Mouse (Mus musculus) cerebellum, postnatal 4 days (tissue): ENCODE results near the gene Slc4a2.

ENCODE experiments used
- DNase-seq, 2 experiments: peaks; one replicate each; pipeline ENCODE4 v3.0.0; 2022; ENCODE audit warnings: low spot score in 2 of 2, mixed read lengths in 1 of 2

Gene Slc4a2

DNA sequence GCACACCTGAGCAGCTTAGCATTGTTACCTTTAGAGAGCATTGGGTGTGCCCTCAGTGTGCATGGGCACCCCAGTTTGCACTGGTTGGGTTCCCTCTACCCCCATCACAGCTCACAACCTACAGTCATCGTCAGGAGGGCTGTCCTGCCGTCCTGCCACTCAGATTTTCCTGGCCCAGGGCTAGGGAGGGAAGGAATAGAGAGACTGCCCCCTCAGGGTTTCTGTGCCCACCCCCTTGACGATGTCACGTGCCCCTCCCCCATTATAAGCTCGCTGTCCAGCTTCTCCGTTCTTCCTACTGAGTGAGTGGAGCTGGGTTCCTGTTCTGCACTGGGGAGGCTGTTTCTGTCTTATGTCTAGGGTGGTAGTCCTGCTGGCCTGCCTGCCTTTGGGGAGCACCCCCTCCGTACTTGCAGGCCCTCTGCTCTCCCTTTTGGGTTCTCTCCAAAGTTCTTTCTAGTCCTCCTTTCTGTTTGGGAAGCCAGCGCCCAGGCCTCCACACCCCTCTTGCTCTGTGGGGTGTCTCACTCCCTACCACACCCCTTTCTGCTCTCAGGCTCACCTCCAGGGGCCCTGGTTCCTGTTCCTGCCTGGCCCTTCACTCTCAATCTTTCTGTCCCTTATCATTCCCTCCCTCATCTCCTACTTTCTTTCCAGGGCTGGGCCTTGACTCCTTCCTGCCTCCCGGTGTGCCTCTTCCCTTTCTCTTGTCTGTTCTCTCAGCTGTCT, 3.1 kb downstream of the Slc4a2 start:
- DNase-seq, result no peak

DNA sequence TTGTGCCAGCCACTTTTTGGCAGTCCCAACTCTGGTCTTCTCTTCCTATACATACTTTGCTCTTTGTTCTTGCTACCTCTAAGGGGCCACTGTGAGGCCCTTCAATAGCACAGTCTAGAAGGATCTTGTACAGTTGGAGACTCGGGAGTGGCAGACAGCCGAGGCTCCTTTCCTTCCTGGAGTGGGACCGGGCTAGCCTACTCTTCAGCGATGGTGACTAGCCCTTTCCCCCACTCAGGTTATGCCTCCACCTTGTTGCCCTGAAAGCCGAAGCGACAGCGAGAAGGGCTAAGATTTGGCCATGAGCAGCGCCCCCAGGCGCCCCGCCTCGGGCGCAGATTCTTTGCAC, 3.6 kb downstream of the Slc4a2 start:
- no peak for DNase-seq

DNA sequence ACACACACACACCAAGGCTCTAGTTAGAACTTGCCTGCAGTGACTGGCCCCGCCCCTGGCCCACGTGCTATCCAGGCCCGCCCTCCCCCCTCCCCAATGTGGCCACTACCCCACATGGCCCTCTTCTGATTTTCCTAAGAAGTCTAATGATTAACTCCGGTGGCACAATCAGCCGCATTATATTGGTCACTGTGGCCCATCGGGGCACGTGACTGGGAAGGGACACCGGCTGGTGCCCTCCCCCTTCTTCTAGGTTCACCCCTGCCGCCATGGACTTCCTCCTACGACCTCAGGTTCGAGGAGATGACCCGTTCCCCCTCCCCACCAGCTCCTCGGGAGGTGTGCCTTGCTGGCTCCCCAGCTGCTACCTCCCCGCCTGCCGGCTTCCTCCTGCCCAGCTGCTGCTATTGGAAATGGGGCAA, 4.4 kb downstream of the Slc4a2 start:
- no peak for DNase-seq

DNA sequence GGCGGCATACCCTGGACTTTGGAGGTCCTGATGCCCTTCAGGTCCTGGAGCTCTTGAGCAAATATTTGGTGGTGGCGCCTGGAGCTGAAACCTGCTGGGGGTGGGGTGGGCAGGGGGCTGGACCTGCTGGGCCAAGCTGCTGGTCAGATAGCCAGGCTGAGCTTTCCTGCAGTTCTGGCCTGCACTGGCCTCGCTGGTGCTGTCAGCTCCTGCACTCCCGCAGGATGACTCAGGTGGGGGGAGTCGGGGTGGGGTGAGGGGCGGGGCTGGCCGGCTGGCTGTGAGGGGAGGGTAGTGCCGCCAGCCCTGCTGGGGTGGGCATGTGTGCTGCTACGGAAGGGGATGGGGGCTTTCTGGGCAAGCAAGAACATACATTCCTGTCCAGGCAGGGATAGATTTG, 5.0 kb downstream of the Slc4a2 start:
- no peak for DNase-seq

DNA sequence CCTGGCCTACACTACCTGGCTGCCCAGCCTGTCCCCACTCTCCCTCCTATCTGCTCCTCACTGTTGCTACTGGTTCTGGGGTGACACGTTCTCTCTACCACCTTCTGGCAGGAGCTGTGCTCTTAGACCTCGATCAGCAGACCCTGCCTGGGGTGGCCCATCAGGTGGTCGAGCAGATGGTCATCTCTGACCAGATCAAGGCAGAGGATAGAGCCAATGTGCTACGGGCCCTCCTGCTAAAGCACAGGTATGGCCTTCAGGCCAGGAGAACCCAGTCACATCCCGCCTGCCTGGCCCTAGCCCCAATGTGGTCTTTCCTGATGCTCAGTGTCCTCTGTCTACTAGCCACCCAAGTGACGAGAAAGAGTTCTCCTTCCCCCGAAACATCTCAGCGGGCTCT, 10.4 kb downstream of the Slc4a2 start:
- DNase-seq, result no peak

DNA sequence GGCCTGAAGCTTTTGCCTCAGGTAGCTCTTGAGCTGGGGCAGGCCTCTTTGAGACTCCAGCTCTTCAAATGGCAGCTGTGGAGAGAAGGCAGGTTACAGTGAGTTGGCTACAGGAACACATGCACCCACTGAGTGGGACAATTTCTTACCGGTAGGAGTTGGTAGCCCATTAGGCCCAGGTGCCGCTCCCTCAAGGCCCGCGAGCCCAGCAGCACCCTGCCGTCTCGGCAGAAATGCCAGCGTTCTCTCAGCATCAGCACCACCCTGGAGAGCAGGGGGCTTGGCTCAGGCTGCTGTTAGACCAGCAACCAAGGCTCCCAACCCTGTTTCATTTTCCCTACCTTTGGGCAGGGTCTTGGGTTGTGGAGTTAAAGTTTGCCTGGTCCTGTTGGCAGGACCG, 17.6 kb downstream of the Slc4a2 start:
- no peak for DNase-seq

DNA sequence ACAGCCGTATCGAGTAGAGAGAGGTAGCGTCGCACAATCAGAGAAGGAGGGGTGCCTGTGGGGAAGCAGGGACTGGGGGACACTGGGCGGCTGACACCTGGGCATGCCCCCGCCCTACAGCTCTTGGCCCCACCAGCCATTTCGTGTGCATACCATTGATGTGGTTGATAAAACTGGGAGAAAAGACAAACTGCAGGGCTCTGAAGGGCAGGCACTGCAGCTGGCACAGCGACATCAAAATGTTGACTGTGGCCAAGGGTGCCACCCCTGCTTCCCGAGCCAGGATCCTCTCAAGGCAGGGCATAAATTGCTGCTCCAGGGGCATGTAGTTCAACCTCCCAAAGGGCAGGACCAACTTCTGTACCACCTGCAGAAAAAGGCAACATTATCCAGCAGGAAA, 18.4 kb downstream of the Slc4a2 start:
- no peak for DNase-seq

DNA sequence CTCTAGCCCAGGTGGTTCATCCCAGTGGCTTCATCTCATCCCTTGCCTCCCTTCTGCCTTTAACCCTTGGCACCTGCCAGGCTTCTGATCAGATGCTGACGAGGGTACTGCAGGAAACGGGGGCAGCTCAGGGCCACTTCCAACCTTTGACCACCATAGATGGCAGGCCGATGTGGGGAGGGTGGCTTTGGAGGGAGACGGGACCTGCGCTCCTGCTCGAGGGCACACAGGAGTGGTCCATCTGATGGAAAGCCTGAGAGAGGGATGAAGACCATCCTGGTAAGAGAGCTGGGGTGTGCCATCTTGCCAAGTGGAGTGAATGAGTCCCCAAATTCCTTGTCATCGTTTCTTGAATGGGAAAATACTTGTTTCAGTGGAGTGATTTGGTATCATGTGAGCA, 19.6 kb downstream of the Slc4a2 start:
- DNase-seq, result no peak

DNA sequence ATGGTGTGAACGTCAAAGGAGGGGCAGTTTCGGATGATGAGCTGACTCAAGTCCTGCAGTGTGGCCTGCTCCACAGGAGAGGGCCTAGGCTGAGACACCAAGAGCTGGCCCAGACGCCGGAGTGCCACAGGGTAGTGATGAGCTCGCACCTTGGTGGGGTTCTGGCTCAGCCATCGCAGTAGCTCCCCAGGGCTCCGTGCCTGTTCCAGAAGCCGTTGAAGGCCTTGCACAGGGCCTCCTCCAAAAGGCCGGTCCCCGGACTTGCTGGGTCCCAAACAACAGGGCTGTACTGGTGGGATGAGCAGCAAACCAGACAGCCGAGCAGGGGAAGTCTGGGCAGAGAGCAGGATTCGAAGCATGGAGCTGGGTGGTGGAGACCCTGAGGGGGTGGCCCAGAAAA, 20.3 kb downstream of the Slc4a2 start:
- no peak for DNase-seq

DNA sequence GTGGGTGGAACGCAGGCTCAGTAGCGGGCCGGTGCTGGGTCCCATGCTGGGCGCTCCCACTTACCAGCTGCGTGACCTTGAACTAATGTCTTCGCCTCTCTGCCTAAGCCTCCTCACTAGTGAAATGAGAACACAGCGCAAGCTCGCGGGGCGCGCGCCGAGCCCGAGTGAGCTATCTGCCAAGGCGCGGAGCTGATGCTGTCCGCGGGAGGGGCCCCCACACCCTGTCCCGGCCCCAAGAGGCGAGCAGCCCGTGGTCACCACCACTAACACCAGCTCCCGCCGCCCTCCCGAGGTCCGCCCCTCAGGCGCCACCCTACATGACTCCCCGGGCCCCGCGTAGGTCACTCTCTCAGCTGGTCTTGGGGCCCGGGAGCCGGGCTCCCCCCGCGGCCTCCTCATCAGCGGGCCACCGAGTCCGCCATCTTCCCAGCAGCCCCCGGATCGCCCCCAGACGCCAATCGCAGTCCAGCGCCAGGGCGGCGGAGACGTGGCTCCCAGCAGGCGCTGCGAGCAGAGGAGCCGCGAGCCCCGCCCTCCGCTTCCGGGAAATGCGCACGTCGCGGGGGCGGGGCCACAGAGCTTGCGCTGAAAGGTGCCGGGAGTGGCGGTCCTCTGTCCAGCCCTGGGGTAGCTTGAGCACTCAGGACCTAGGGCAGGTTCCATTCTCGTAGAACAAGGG, 21.2 kb downstream of the Slc4a2 start, which contains the start of gene Fastk:
Gene Fastk (minus strand): TSS at position 542 of the 682 bp plus-strand sequence.
- peak; percentile 86 to 92 for DNase-seq

DNA sequence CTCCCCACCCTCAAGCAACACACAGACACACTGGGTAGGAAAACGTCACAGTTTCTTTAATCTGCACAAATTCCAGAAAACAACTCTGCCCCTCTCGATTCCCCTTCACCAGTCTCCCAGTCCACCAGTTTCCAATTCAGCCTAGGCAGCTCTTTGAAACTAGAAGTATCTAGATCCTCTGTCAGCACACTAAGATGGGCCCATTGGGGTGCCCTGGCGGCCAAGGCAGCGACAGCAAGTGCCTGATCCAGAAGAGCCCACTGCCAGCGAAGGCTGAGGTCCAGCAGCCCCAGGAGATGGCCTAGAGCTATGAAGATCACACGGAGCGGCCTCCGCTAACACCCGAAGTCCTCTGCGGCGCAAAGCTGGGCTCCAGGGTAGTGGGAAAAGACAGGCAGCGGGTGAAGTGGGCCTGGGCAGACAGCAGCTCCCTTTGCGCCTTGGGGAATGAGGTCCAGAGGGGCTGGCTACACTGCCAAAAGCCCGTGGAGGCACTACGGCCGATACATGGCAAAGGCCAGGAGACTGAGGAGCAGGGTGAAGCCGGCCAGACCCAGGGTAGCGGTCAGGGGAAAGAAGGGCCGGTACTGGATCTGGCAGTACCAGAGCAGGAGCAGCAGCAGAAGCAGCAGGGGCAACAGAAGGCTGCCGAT, 21.9 kb downstream of the Slc4a2 start:
- DNase-seq, result no peak

DNA sequence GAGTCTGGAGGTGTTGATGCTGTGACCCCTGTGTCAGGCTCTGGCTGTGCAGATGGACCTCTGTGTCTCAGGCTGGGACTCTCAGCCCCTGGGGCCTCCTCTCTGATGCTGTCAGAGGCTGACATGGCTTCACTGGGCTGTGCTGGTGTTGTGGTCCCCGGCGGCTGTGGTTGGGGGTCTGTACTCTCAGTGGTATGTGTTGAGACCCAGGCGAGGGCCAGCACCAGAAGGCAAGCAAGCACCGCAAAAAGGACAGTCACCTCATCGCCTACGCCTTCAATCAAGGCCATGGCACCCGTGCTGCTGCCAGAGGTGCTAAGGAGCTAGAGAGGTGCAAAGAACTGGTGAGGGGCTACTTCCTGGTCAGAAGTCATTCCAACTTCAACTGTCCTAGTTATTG, 23.0 kb downstream of the Slc4a2 start:
- DNase-seq, result no peak

DNA sequence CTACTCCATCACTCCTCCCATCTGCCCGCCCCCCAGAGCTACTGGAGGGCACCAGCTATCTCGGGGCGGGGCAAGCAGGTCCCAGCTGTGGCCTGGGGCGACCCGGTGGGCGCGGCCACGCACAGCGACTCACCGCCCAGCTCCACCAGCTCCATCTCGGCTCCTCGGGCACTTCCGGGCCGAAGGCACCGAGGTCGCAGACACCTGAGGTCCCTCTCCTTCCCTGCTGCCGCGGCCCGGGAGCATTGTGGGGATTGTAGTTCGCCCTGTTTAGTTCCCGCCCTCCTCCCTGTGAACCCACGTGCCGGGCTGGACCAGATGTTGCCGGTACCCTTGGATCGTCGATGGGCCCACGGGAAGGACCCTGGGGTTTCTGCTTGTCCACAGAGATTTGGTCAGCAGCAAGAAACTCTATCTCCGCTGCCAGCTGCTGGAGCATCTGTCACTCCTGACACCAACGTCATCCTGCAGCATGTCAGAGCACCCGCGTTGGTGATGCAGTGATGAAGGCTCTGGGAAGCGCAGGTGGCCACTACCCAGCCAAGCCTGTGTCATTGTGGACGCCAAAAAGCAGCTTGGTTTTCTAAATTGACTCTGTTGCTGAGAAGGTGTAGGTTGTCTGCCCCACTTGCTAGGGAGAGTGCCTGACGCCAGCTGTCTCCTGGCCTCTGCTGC, 24.1 kb downstream of the Slc4a2 start, which contains the start of gene Tmub1:
Gene Tmub1 (minus strand): TSS at position 231 of the 675 bp plus-strand sequence.
- DNase-seq, result peak; percentile 61 to 69

DNA sequence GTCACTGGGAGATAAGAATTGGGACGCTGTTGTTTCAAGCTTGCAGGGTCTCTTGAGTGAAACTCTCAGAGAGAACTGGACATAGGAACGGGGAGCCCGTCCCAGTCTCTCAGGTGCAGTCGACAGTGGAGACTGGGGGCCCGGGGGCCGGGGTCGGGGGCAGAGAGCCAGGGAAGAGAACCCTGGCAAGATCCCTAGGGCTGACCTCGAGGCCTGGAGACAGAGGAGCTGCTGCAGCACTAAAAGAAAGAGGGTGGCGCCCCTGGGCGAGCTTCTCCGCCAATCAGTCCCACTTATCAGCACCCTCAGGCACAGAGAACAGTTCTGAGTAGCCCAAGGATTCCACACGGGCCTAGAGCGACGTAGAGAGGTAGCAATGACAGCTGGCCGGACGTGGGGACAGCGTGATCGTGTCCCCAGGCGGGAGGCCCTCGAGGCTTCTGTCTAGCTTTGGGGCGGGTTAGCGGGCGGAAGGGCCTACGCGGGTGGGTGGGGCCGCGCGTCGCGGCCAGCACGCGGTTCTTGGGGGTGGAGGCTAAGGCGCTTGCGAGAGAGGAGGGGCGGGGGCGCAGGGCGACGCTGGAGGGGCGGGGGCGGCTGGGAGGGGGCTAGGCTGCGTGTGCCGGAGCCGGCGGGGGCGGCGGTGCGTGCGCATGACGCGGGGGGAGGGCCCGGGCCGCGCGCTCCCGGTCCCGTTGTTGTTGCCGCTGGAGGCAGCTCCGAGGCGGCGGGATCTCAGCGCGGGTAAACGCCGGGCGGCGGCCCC, 27.8 kb downstream of the Slc4a2 start:
- peak; percentile 80 to 85 for DNase-seq

DNA sequence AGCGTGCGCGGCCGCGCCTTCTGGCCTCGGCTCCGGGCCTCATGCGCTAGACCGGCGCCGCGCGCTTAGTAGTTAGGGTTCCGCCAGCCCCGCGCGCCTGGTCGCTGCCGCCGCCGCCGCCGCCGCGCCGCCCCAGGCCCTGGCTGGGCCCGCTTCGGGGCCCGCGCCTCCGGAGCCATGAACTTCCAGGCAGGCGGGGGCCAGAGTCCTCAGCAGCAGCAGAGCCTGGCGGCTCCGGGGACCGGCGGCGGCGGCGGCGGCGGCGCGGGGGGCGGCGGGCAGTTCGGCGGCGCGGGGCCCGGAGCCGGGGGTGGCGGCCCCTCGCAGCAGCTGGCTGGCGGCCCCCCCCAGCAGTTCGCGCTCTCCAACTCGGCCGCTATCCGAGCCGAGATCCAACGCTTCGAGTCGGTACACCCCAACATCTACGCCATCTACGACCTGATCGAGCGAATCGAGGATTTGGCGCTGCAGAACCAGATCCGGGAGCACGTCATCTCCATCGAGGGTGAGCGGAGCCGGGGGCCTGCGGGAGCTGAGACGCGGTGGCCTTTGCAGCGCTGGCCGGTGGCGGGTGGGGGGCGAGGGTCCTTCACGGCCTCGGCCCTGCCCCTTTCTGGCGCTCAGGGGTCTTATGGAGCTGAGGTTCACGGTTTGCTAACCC, 28.5 kb downstream of the Slc4a2 start, which contains the start of gene Agap3:
Gene Agap3 (plus strand): TSS at position 148 of the 661 bp plus-strand sequence.
- peak in 1 of 2 experiments; percentile 49 for DNase-seq

DNA sequence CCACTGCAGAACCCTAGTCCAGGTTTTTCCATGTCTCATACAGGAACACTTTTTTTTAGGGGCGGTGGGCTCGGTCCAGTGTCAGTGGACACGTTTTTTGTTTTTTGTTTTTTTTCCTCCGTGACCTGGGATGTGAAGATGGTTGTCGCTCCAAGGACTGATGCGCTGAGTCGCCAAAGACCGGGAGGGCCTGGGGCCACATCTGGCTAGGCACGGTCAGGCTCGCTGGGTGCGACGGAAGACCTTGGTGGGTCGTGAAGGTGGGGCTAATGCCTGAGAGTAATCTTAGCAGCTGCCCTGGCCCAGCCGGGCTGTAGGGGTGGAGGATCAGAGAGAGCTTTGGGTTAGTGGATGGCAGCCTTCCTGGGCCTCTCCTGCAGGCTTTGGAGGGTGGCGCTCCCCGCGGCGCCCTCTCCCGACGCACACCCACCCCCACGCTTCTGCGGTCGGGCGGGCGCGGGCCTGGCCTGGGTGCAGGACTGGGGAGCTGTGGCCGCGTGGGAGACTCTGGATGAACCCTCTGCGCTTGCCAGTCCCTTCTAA, 29.1 kb downstream of the Slc4a2 start:
- DNase-seq, result peak in 1 of 2 experiments; percentile 20

DNA sequence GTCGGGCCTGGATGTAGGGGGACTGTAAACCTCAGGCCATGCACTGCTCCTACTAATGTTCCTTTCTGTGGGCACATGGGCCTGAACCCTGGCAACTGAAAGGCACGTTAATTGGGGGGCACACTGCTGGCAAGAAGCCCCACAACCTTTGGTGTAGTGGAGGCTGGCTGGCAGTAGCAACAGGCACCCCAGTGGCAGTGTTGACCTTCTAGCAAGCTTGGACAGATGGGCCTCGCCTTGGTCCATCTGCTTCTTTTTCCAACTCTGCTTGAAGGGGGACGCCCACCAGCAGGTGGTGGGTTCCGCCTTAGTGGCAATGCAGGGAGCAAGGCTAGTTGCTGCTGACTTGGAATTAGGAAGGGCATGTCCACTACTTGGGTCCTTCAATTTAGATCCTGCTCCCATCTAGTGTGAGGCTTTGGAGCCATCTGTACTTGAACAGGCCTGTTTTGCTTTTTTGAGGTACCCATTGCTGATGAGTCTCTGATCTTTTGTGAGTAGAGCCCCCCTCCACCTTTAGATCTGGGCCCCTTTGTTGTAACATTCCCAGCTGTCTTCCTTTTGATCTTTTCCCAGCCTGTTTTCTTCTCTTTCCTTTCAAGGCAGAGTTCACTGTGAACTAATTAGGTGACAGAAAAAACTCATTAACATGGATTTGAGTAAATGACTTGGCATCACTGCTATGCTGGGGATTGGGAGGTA, 29.8 kb downstream of the Slc4a2 start:
- DNase-seq, result peak in 1 of 2 experiments; percentile 55

DNA sequence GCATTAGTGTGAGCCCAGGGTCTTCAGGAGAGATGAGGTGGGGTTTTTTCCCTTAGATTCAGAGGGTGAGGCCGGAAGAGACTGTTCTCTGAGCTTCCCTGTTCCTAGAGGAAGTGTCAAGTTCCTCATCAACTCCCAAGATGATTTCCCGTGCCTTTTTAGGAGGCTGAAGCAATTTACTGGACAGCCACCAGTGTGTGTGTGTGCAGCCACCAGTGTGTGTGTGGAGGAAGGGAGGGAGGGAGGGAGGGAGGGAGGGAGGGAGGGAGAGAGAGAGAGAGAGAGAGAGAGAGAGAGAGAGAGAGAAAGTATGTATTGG, 30.3 kb downstream of the Slc4a2 start:
- DNase-seq, result no peak

DNA sequence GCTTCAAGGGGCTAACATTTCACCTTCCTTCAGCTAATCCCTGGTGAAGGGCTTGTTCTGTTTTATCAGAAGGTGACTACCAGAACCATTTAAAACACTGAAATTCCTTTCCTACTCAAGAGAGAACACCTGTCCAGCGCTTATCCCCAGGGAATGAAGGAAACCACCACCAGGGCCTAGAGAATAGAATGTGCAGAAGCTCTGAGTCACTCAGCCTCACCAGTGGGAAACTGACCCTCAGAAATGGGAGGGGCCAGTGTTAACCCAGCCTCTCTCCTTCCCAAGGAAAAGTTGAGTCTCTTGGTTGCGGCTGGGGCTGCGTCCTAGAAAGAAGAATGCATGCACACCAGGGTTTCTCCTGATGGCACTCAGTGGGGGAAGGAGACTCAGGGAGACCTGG, 31.4 kb downstream of the Slc4a2 start:
- DNase-seq, result no peak

DNA sequence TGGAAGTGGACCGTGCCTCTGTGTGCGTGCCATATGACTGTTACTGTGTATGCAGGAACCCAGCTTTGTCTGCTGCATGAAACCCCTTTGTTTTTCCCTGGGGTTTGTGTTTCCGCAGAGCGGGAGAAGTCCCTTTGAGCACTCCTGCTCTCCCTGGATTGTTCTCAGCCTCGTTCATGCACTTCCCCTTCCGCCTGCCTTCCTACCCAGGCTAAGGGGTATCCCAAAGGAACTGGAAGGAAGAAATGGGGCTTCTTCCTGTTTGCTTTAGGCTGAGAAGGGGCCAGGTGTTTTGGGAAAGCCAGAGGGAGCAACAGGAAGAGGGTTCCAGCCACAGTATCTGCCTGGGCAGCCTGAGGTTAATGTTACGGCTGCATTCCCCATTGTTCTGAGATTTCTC, 32.0 kb downstream of the Slc4a2 start:
- DNase-seq, result no peak
